Comparison of ENCODE assay signal across 12 mouse cellular contexts in genomic region chr4:152512221-152512925, GRCm38 (mm10). TPM values are rescaled to one million over a fixed set of nuclear protein-coding genes. Genes with fewer than 3 reads are reported as not detected.
A peak's percentile ranks its signal among the peaks of the same experiment; 100 is the strongest.
DNase-seq lines count a peak whose midpoint lies in the region; ATAC-seq and TF ChIP-seq lines count a peak whose summit lies in the region.
"Had no signal": no experiment of that assay in that cellular context is flagged by ENCODE, and none has a peak within 500 bp of the region (broad histone marks: within the 10 kb centered on the region; RNA-seq: fewer than 3 reads in every experiment).

No protein-coding gene starts in this region.

- H3K9ac ChIP-seq in hindbrain, embryonic 16.5 days (ENCODE audit: low read depth, low read length): 0 out of 2 replicates have a peak overlapping the region, but pooled peaks have one; percentile 27
- H3K9ac ChIP-seq in midbrain, postnatal 0 days (replicated peaks; ENCODE audit: low read length, poor library complexity, severe bottlenecking): no peak overlapping the region

- peaks cover 29% of the 10 kb centered on the region for H3K36me3 ChIP-seq in forebrain, embryonic 10.5 days (replicated peaks)
- H3K36me3 ChIP-seq in hindbrain, embryonic 16.5 days (ENCODE audit: control insufficient read depth, insufficient read depth, low read length): 0 out of 2 replicates have a peak, but pooled peaks cover 2% of the 10 kb centered on the region
- H3K36me3 ChIP-seq in midbrain, postnatal 0 days (ENCODE audit: insufficient read depth, low read length): peaks cover 8% of the 10 kb centered on the region

- peaks cover 16% of the 10 kb centered on the region for H3K27me3 ChIP-seq in forebrain, embryonic 10.5 days (ENCODE audit: poor library complexity, severe bottlenecking)
- no peaks in the 10 kb centered on the region for H3K27me3 ChIP-seq in hindbrain, embryonic 16.5 days (replicated peaks; ENCODE audit: control insufficient read depth, insufficient read depth, low read length)
- no peaks in the 10 kb centered on the region for H3K27me3 ChIP-seq in midbrain, postnatal 0 days (ENCODE audit: insufficient read depth, low read length)
- H3K27me3 ChIP-seq: CH12.LX had no signal

- TF ChIP-seq CTCF in brain, embryonic 14.5 days (IDR thresholded peaks at IDR 0.05; ENCODE audit: borderline replicate concordance, extremely low read depth, insufficient read depth, insufficient read length): no peak
- TF ChIP-seq CTCF in midbrain, postnatal 0 days (IDR thresholded peaks at IDR 0.05): no peak

- H3K4me3 ChIP-seq in forebrain, embryonic 10.5 days: no peak overlapping the region
- H3K4me3 ChIP-seq in hindbrain, embryonic 16.5 days (ENCODE audit: low read length): no peak overlapping the region
- H3K4me3 ChIP-seq in midbrain, postnatal 0 days (ENCODE audit: low read depth, low read length): no peak overlapping the region

- WGBS in forebrain, embryonic 10.5 days: 46% methylated on average over 18 of the region's 18 CpGs
- 29% methylated on average over 18 of the region's 18 CpGs for WGBS in hindbrain, embryonic 16.5 days
- 44% methylated on average over 18 of the region's 18 CpGs for whole genome bisulfite sequencing in midbrain, postnatal 0 days

- no peak overlapping the region for H3K4me2 ChIP-seq in hindbrain, embryonic 16.5 days (ENCODE audit: low read length)
- H3K4me2 ChIP-seq in midbrain, postnatal 0 days (ENCODE audit: low read depth, low read length, poor library complexity, severe bottlenecking): no peak overlapping the region

- ATAC-seq in hindbrain, embryonic 16.5 days: peak; percentile 75
- ATAC-seq in midbrain, postnatal 0 days (ENCODE audit: low FRiP score): no peak
- ATAC-seq: intestine, postnatal 0 days had no signal

- peak; percentile 93 for DNase-seq in brain, embryonic 14.5 days (ENCODE audit: low read depth)
- peak; percentile 52 for DNase-seq in forebrain, embryonic 10.5 days (ENCODE audit: extremely low spot score, low spot score)
- DNase-seq in midbrain, postnatal 0 days (ENCODE audit: low spot score): peak; percentile 59
- no peak for DNase-seq in heart, postnatal 36 days
- no peak for DNase-seq in liver
- no peak for DNase-seq in thymus, postnatal 10 days (ENCODE audit: low spot score in 2 of 2)
- DNase-seq in adrenal gland, postnatal 36 days: no peak
- DNase-seq: heart, adult 18-20 months; thymus, postnatal 14 days had no signal

- peaks cover 32% of the 10 kb centered on the region for H3K4me1 ChIP-seq in forebrain, embryonic 10.5 days
- peaks cover 7% of the 10 kb centered on the region for H3K4me1 ChIP-seq in hindbrain, embryonic 16.5 days (ENCODE audit: control insufficient read depth, insufficient read depth, low read depth, low read length)
- H3K4me1 ChIP-seq in midbrain, postnatal 0 days (ENCODE audit: insufficient read depth, low read length): no peaks in the 10 kb centered on the region

- intact Hi-C loops in heart, postnatal 36 days (cut with DNase I): no loop called here

- no peak for TF ChIP-seq POLR2A in brain, embryonic 14.5 days (IDR thresholded peaks at IDR 0.05; ENCODE audit: borderline replicate concordance, extremely low read depth, insufficient read depth, insufficient read length, poor library complexity, severe bottlenecking)

- peak overlapping the region; percentile 71 for H3K27ac ChIP-seq in forebrain, embryonic 10.5 days
- H3K27ac ChIP-seq in hindbrain, embryonic 16.5 days (ENCODE audit: low read depth, low read length): no peak overlapping the region
- H3K27ac ChIP-seq in midbrain, postnatal 0 days (ENCODE audit: low read depth, low read length): no peak overlapping the region

- peaks cover 6% of the 10 kb centered on the region for H3K9me3 ChIP-seq in forebrain, embryonic 10.5 days
- H3K9me3 ChIP-seq in hindbrain, embryonic 16.5 days (ENCODE audit: control insufficient read depth, low read length): no peaks in the 10 kb centered on the region
- H3K9me3 ChIP-seq in midbrain, postnatal 0 days (ENCODE audit: low read length): no peaks in the 10 kb centered on the region

RNA-seq across cellular contexts. Expression of gene Kcnab2, which starts 34.7 kb away (rescaled TPM):
- 8.5 and 15.5 TPM in 2 replicates for polyA plus RNA-seq in brain, embryonic 14.5 days (2012; rRNA removed)
- polyA plus RNA-seq in forebrain, embryonic 10.5 days (2016; fragmentation: Nextera tagmentation; extraction: Ambion mirVana): 10.1 and 11.2 TPM in 2 replicates
- polyA plus RNA-seq in hindbrain, embryonic 16.5 days (2015; fragmentation: Nextera tagmentation; extraction: Ambion mirVana): 33.2 and 33.5 TPM in 2 replicates
- 51.5 and 66.9 TPM in 2 replicates for total RNA-seq in midbrain, postnatal 0 days (2014; rRNA removed)
- 30.2 and 34.8 TPM in 2 replicates for polyA plus RNA-seq in midbrain, postnatal 0 days (2015; fragmentation: Nextera tagmentation; extraction: Ambion mirVana)
- 1 to 10 TPM; 1.3 to 2.1 TPM for total RNA-seq in heart, postnatal 36 days (2021)
- total RNA-seq in adrenal gland, postnatal 36 days (2021): 1 to 10 TPM; 3.9 to 4.7 TPM

RNA-seq across cellular contexts. Expression of gene Nphp4, which starts 35.9 kb away (rescaled TPM):
- polyA plus RNA-seq in brain, embryonic 14.5 days (2012; rRNA removed): 7.9 and 10.0 TPM in 2 replicates
- 6.5 TPM in 2 replicates for polyA plus RNA-seq in forebrain, embryonic 10.5 days (2016; fragmentation: Nextera tagmentation; extraction: Ambion mirVana)
- polyA plus RNA-seq in hindbrain, embryonic 16.5 days (2015; fragmentation: Nextera tagmentation; extraction: Ambion mirVana): 5.5 and 6.2 TPM in 2 replicates
- 8.8 and 12.1 TPM in 2 replicates for total RNA-seq in midbrain, postnatal 0 days (2014; rRNA removed)
- polyA plus RNA-seq in midbrain, postnatal 0 days (2015; fragmentation: Nextera tagmentation; extraction: Ambion mirVana): 3.7 and 4.8 TPM in 2 replicates
- total RNA-seq in heart, postnatal 36 days (2021): under 1 TPM; 0.89 to 1.00 TPM
- total RNA-seq in adrenal gland, postnatal 36 days (2021): 1 to 10 TPM; 2.7 to 5.1 TPM

Comparison
In these comparisons a context has a peak if more than half of its experiments do, and no peak if none do; other contexts are left out.
1. DNase-seq: peak in brain, embryonic 14.5 days (single experiment), forebrain, embryonic 10.5 days (single experiment) and midbrain, postnatal 0 days (single experiment); none in heart, postnatal 36 days (0 of 2), liver (single experiment), thymus, postnatal 10 days (0 of 2) and adrenal gland, postnatal 36 days (0 of 2).